Mouse (Mus musculus) intestine, postnatal 0 days (tissue): ENCODE measurements around the gene Mtss1l. TPM values are rescaled to one million over a fixed set of nuclear protein-coding genes. Genes with fewer than 3 reads are reported as not detected.

Experiments used
- ATAC-seq: fragments of 200-750 bp; cut with Nextera tagmentation; 2 replicates; pipeline ENCODE4 v1.8.0; 2017; ENCODE audit warnings: mild to moderate bottlenecking, moderate TSS enrichment, moderate library complexity
- H3K27ac ChIP-seq: fragments of 300-500 bp; sonication (generic); 2 replicates; pipeline ENCODE4 v1.5.1; 2014; ENCODE audit warnings: mild to moderate bottlenecking, low read depth, low read length, moderate library complexity
- H3K27me3 ChIP-seq: fragments of 300-500 bp; sonication (generic); replicated peaks from 2 replicates; pipeline ENCODE4 v1.6.1; 2014; ENCODE audit warnings: low read length, mixed read lengths; ENCODE audit not compliant: control insufficient read depth, insufficient read depth
- H3K36me3 ChIP-seq: fragments of 300-500 bp; sonication (generic); 2 replicates; pipeline ENCODE4 v1.6.1; 2014; ENCODE audit warnings: mild to moderate bottlenecking, moderate library complexity; ENCODE audit not compliant: control insufficient read depth, insufficient read depth
- H3K4me1 ChIP-seq: fragments of 300-500 bp; sonication (generic); replicated peaks from 2 replicates; pipeline ENCODE4 v1.6.1; 2014; ENCODE audit warnings: antibody characterized with exemption, low read length, mixed read lengths; ENCODE audit not compliant: control insufficient read depth, insufficient read depth
- H3K4me2 ChIP-seq: fragments of 300-500 bp; sonication (generic); replicated peaks from 2 replicates; pipeline ENCODE4 v1.6.1; 2014; ENCODE audit warnings: low read depth, mild to moderate bottlenecking, moderate library complexity
- H3K4me3 ChIP-seq: fragments of 300-500 bp; sonication (generic); 2 replicates; pipeline ENCODE4 v1.5.1; 2014; ENCODE audit warnings: low read depth, low read length
- H3K9ac ChIP-seq: fragments of 300-500 bp; sonication (generic); 2 replicates; pipeline ENCODE4 v1.6.1; 2014; ENCODE audit warnings: mild to moderate bottlenecking, low read depth, low read length
- H3K9me3 ChIP-seq: fragments of 300-500 bp; sonication (generic); 2 replicates; pipeline ENCODE4 v1.6.1; 2016; ENCODE audit warnings: mixed run types; ENCODE audit not compliant: control insufficient read depth
- CTCF ChIP-seq: sonication (generic); IDR thresholded peaks from 2 replicates; pipeline ENCODE4 v1.5.1; 2016; ENCODE audit warnings: low read depth, mild to moderate bottlenecking, control low read depth, antibody characterized with exemption, moderate library complexity
- WGBS: fragments of 180-500 bp; shearing (Covaris S2); extraction: QIAGEN DNeasy Blood & Tissue Kit; methylation state at CpG from one replicate; pipeline ENCODE4 v1.1.7; 2014; 5-methylcytosine and 5-hydroxymethylcytosine counted together
- polyA plus RNA-seq: library from polyadenylated mRNA; unstranded; fragments of >200 nt; fragmentation: Nextera tagmentation; extraction: Ambion mirVana; gene quantifications from 2 replicates; pipeline ENCODE4 v1.2.1, GENCODE M21; 2015

Gene Mtss1l
- polyA plus RNA-seq, 1 experiment from 2014 or later, result 4.4 TPM

GRCm38 (mm10) chr8:110726893-110727292, 5.6 kb downstream of the Mtss1l start:
- no peaks in the 10 kb centered on the region for H3K4me1 ChIP-seq
- H3K4me2 ChIP-seq, result no peak overlapping the region
- peaks cover 39% of the 10 kb centered on the region; the same call in 1 of the 2 replicates for H3K36me3 ChIP-seq
- H3K27me3 ChIP-seq, result no peaks in the 10 kb centered on the region
- ATAC-seq, result no peak
- H3K4me3 ChIP-seq, result no peak overlapping the region
- 26% methylated on average over 18 of the region's 18 CpGs for WGBS
- no peaks in the 10 kb centered on the region for H3K9me3 ChIP-seq
- H3K27ac ChIP-seq, result no peak overlapping the region
- no peak overlapping the region for H3K9ac ChIP-seq
- TF ChIP-seq CTCF, result peak; percentile 88

- no peak for TF ChIP-seq CTCF
- Histone ChIP-seq H3K27me3 (no peaks in the 10 kb centered on the region), H3K9ac (no peak overlapping the region), H3K4me2 (no peak overlapping the region), H3K9me3 (no peaks in the 10 kb centered on the region), H3K4me1 (no peaks in the 10 kb centered on the region), H3K36me3 (peaks cover 52% of the 10 kb centered on the region; the same call in 1 of the 2 replicates), H3K27ac (no peak overlapping the region), H3K4me3 (no peak overlapping the region)
- no peak for ATAC-seq
- 92% methylated on average over 8 of the region's 8 CpGs for WGBS
These were observed 10.1 kb downstream of the Mtss1l start for GRCm38 (mm10) chr8:110731346-110731859.

GRCm38 (mm10) chr8:110733036-110733435, 11.8 kb downstream of the Mtss1l start:
- no peak for TF ChIP-seq CTCF
- Histone ChIP-seq H3K9me3 (no peaks in the 10 kb centered on the region), H3K4me2 (no peak overlapping the region), H3K27me3 (no peaks in the 10 kb centered on the region), H3K4me1 (no peaks in the 10 kb centered on the region), H3K36me3 (peaks cover 55% of the 10 kb centered on the region; the same call in 1 of the 2 replicates), H3K4me3 (no peak overlapping the region), H3K9ac (no peak overlapping the region), H3K27ac (no peak overlapping the region)
- no peak for ATAC-seq
- WGBS, result 91% methylated on average over 8 of the region's 8 CpGs

- H3K4me1 ChIP-seq, result no peaks in the 10 kb centered on the region
- no peak overlapping the region for H3K9ac ChIP-seq
- H3K36me3 ChIP-seq, result peaks cover 34% of the 10 kb centered on the region
- no peak for ATAC-seq
- WGBS, result 92% methylated on average over 35 of the region's 35 CpGs
- no peak overlapping the region for H3K4me3 ChIP-seq
- H3K9me3 ChIP-seq, result no peaks in the 10 kb centered on the region
- no peak overlapping the region for H3K27ac ChIP-seq
- TF ChIP-seq CTCF, result no peak
- no peaks in the 10 kb centered on the region for H3K27me3 ChIP-seq
- no peak overlapping the region for H3K4me2 ChIP-seq
These were observed 17.4 kb downstream of the Mtss1l start for GRCm38 (mm10) chr8:110738591-110739195.

- H3K4me1 ChIP-seq, result no peaks in the 10 kb centered on the region
- no peak overlapping the region for H3K4me3 ChIP-seq
- TF ChIP-seq CTCF, result no peak
- whole genome bisulfite sequencing, result 85% methylated on average over 5 of the region's 5 CpGs
- H3K27ac ChIP-seq, result no peak overlapping the region
- H3K9ac ChIP-seq, result no peak overlapping the region
- H3K9me3 ChIP-seq, result no peaks in the 10 kb centered on the region
- H3K27me3 ChIP-seq, result no peaks in the 10 kb centered on the region
- no peak for ATAC-seq
- no peak overlapping the region for H3K4me2 ChIP-seq
- H3K36me3 ChIP-seq, result peaks cover 28% of the 10 kb centered on the region
These were observed 19.4 kb downstream of the Mtss1l start for GRCm38 (mm10) chr8:110740629-110741175.

DNA sequence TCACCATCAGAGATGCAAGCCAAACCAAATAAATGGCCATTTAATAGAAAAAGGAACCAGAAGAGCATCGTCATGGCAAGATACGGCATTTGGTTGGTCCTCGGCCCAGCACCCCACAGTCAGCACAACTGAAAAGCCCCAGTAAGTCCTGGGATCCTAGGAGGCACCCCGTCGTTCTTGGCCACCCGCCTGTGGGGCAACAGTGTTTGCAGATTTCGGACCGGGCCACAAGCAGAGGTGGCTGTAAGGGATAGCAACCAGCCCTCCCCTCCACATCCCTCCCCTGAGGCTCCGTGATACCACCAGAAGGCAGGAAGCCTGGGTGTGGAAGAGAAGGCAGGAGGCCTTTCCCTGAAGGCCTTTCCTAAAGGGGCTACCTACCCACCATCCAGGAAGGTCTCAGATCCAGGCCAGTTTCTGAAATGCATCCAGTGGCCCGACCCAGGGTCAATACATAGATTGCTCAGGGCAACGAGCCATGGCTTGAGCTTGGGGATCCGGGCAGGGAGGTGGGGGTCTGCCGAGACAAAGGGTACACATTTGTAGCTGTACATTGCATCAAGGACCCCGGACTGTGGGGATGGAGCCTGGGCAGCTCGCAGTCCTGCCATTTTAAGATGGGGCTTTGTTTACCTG, 20.7 kb downstream of the Mtss1l start:
- no peak overlapping the region for H3K9ac ChIP-seq
- no peaks in the 10 kb centered on the region for H3K4me1 ChIP-seq
- H3K9me3 ChIP-seq, result no peaks in the 10 kb centered on the region
- H3K36me3 ChIP-seq, result peaks cover 26% of the 10 kb centered on the region
- 73% methylated on average over 15 of the region's 15 CpGs for WGBS
- no peak for TF ChIP-seq CTCF
- no peak for ATAC-seq
- H3K27ac ChIP-seq, result no peak overlapping the region
- no peak overlapping the region for H3K4me3 ChIP-seq
- no peak overlapping the region for H3K4me2 ChIP-seq
- no peaks in the 10 kb centered on the region for H3K27me3 ChIP-seq
